In genomic region chr2:104034832-104035472, GRCm38 (mm10) we compare ENCODE assay signal across 8 mouse cellular contexts. TPM values are rescaled to one million over a fixed set of nuclear protein-coding genes. Genes with fewer than 3 reads are reported as not detected.
A peak's percentile ranks its signal among the peaks of the same experiment; 100 is the strongest.
DNase-seq lines count a peak whose midpoint lies in the region; ATAC-seq and TF ChIP-seq lines count a peak whose summit lies in the region.
"Had no signal": no experiment of that assay in that cellular context is flagged by ENCODE, and none has a peak within 500 bp of the region (broad histone marks: within the 10 kb centered on the region; RNA-seq: fewer than 3 reads in every experiment).

No protein-coding gene starts in this region.

- no peak overlapping the region for H3K4me2 ChIP-seq in embryonic facial prominence, embryonic 11.5 days (ENCODE audit: low read depth, low read length)
- H3K4me2 ChIP-seq: limb, embryonic 12.5 days had no signal

- no peak overlapping the region for H3K9ac ChIP-seq in MEL (ENCODE audit: control insufficient read depth, low read depth, low read length, poor library complexity, severe bottlenecking)
- no peak overlapping the region for H3K9ac ChIP-seq in embryonic facial prominence, embryonic 11.5 days (replicated peaks; ENCODE audit: low read length)
- H3K9ac ChIP-seq: limb, embryonic 12.5 days had no signal

- H3K4me3 ChIP-seq in MEL (ENCODE audit: control insufficient read depth in 1 of 2, insufficient read depth in 1 of 2, low read depth in 2 of 2, low read length in 2 of 2): no peak overlapping the region
- no peak overlapping the region for H3K4me3 ChIP-seq in embryonic facial prominence, embryonic 11.5 days (ENCODE audit: low read depth, low read length)
- H3K4me3 ChIP-seq in layer of hippocampus, adult 2 months: no peak overlapping the region
- no peak overlapping the region for H3K4me3 ChIP-seq in lung, adult 2 months (replicated peaks; ENCODE audit: extremely low read depth, low read depth, low read length)
- H3K4me3 ChIP-seq: limb, embryonic 12.5 days had no signal

- intact Hi-C loops in heart, postnatal 10 days (cut with DNase I): loop anchor here (2.0 to 10.0 kb wide), 3 partner anchors 86 to 550 kb away; no protein-coding TSS in a partner anchor

- WGBS in embryonic facial prominence, embryonic 11.5 days: 34% methylated on average over 3 of the region's 3 CpGs
- 37% methylated on average over 3 of the region's 3 CpGs for WGBS in lung, adult 2 months

- no peaks in the 10 kb centered on the region for H3K9me3 ChIP-seq in MEL (replicated peaks; ENCODE audit: insufficient read depth, low read length)
- no peaks in the 10 kb centered on the region for H3K9me3 ChIP-seq in embryonic facial prominence, embryonic 11.5 days (replicated peaks; ENCODE audit: control insufficient read depth, low read length)
- H3K9me3 ChIP-seq: limb, embryonic 12.5 days had no signal

- TF ChIP-seq CTCF in MEL (IDR thresholded peaks at IDR 0.05 in 2 of 3, conservative IDR thresholded peaks at IDR 0.05 in 1 of 3; ENCODE audit: control insufficient read depth in 1 of 3, insufficient read depth in 1 of 3, low read depth in 2 of 3, low read length in 3 of 3, poor library complexity in 1 of 3, severe bottlenecking in 1 of 3): peak; percentile 77 to 95 (median 92)
- peak; percentile 96 for TF ChIP-seq CTCF in layer of hippocampus, adult 2 months (conservative IDR thresholded peaks at IDR 0.05)
- TF ChIP-seq CTCF in lung, adult 2 months (IDR thresholded peaks at IDR 0.05; ENCODE audit: insufficient read depth, low read length): peak; percentile 65

- H3K79me2 ChIP-seq in MEL (ENCODE audit: control insufficient read depth, insufficient read depth, low read length, poor library complexity): peaks cover 1% of the 10 kb centered on the region; the same call in 1 of the 2 replicates

- H3K36me3 ChIP-seq in MEL (ENCODE audit: control insufficient read depth in 1 of 2, insufficient read depth in 2 of 2, low read length in 2 of 2): peaks cover 8 to 15% of the 10 kb centered on the region in 2 experiments
- H3K36me3 ChIP-seq in embryonic facial prominence, embryonic 11.5 days (replicated peaks; ENCODE audit: control insufficient read depth, insufficient read depth, low read depth, low read length): peaks cover 5% of the 10 kb centered on the region

- no peaks in the 10 kb centered on the region for H3K27me3 ChIP-seq in MEL (ENCODE audit: control insufficient read depth in 1 of 2, insufficient read depth in 2 of 2, low read length in 2 of 2)
- no peaks in the 10 kb centered on the region for H3K27me3 ChIP-seq in embryonic facial prominence, embryonic 11.5 days (ENCODE audit: control insufficient read depth, insufficient read depth, low read length)
- H3K27me3 ChIP-seq: limb, embryonic 12.5 days had no signal

- ATAC-seq in embryonic facial prominence, embryonic 11.5 days (replicated peaks; ENCODE audit: insufficient number of reproducible peaks, low FRiP score, low TSS enrichment, low read depth): no peak

- peak; percentile 88 for TF ChIP-seq RAD21 in MEL (IDR thresholded peaks at IDR 0.05; ENCODE audit: low read depth, low read length)

- DNase-seq in MEL (ENCODE audit: low read depth, low spot score): peak; percentile 66
- peak; percentile 74 to 75 for DNase-seq in adrenal gland, postnatal 36 days
- peak; percentile 81 for DNase-seq in embryonic facial prominence, embryonic 11.5 days (ENCODE audit: low spot score)
- DNase-seq in heart, postnatal 10 days: peak; percentile 72 to 82
- DNase-seq in layer of hippocampus, adult 2 months (ENCODE audit: low spot score in 2 of 2): peak; percentile 65 to 81
- peak; percentile 38 for DNase-seq in lung, adult 2 months
- peak; percentile 74 for DNase-seq in retina, postnatal 1 day

- no peak for TF ChIP-seq POLR2A in MEL (IDR thresholded peaks at IDR 0.05; ENCODE audit: control insufficient read depth in 1 of 2, insufficient read depth in 1 of 2, low read depth in 1 of 2, low read length in 2 of 2, poor library complexity in 1 of 2)
- no peak for TF ChIP-seq POLR2A in lung, adult 2 months (IDR thresholded peaks at IDR 0.05; ENCODE audit: borderline replicate concordance, extremely low read depth, low read depth, low read length)

- no peaks in the 10 kb centered on the region for H3K4me1 ChIP-seq in MEL (ENCODE audit: control insufficient read depth in 1 of 2, insufficient read depth in 2 of 2, low read length in 2 of 2)
- H3K4me1 ChIP-seq in embryonic facial prominence, embryonic 11.5 days (ENCODE audit: control insufficient read depth, insufficient read depth, low read length): no peaks in the 10 kb centered on the region
- H3K4me1 ChIP-seq in lung, adult 2 months (ENCODE audit: control insufficient read depth, insufficient read depth, low read length): no peaks in the 10 kb centered on the region

- no peak for TF ChIP-seq EP300 in MEL (IDR thresholded peaks at IDR 0.05; ENCODE audit: low read depth in 1 of 2, low read length in 2 of 2)

- H3K27ac ChIP-seq in MEL (ENCODE audit: control insufficient read depth, low read depth, low read length): no peak overlapping the region
- no peak overlapping the region for H3K27ac ChIP-seq in embryonic facial prominence, embryonic 11.5 days (replicated peaks; ENCODE audit: low read depth, low read length)
- no peak overlapping the region for H3K27ac ChIP-seq in layer of hippocampus, adult 2 months
- H3K27ac ChIP-seq: limb, embryonic 12.5 days had no signal

TF ChIP-seq in MEL, 35 proteins besides CTCF, POLR2A, EP300 and RAD21:
- TF ChIP-seq NRF1 (IDR thresholded peaks at IDR 0.05; ENCODE audit: insufficient read depth, low read depth, low read length, poor library complexity, severe bottlenecking) (no peak), ZC3H11A (IDR thresholded peaks at IDR 0.05; ENCODE audit: low read depth, low read length) (peak; percentile 76), SMC3 (IDR thresholded peaks at IDR 0.05; ENCODE audit: low read depth, low read length) (peak; percentile 81), BHLHE40 (IDR thresholded peaks at IDR 0.05; ENCODE audit: borderline replicate concordance, low read depth, low read length) (no peak), SIN3A (IDR thresholded peaks at IDR 0.05; ENCODE audit: low read length) (no peak), NELFE (IDR thresholded peaks at IDR 0.05; ENCODE audit: low read depth, low read length) (no peak)

RNA-seq across cellular contexts. Expression of gene 4931422A03Rik, which starts 6.8 kb away (rescaled TPM):
- 0.50 TPM in 1 of 2 replicates, not detected in the other for total RNA-seq in MEL (2012; rRNA removed)
- 1 to 10 TPM in 1 of 2 experiments, not detected in 1; 4.9 TPM for polyA plus RNA-seq in MEL (2012; ENCODE audit: insufficient read depth in 1 of 2, insufficient read length in 2 of 2, low read depth in 1 of 2, low replicate concordance in 2 of 2, missing spikeins in 1 of 2)
- not detected for total RNA-seq in adrenal gland, postnatal 36 days (2021)
- polyA plus RNA-seq in embryonic facial prominence, embryonic 11.5 days (2014; fragmentation: Nextera tagmentation; extraction: Ambion mirVana): 1.1 and 1.4 TPM in 2 replicates
- not detected for total RNA-seq in heart, postnatal 10 days (2021)
- total RNA-seq in layer of hippocampus, adult 2 months (2021): not detected
- not detected in 2 replicates for polyA plus RNA-seq in lung, adult 2 months (2012; rRNA removed)

RNA-seq across cellular contexts. Expression of gene Fbxo3, which starts 7.4 kb away (rescaled TPM):
- 30.9 and 32.7 TPM in 2 replicates for total RNA-seq in MEL (2012; rRNA removed)
- 10 to 100 TPM; 41.9 to 55.4 TPM for polyA plus RNA-seq in MEL (2012; ENCODE audit: insufficient read depth in 1 of 2, insufficient read length in 2 of 2, low read depth in 1 of 2, low replicate concordance in 2 of 2, missing spikeins in 1 of 2)
- 100 to 1,000 TPM in 1 of 2 experiments, 10 to 100 TPM in 1; 71.5 to 103 TPM for total RNA-seq in adrenal gland, postnatal 36 days (2021)
- polyA plus RNA-seq in embryonic facial prominence, embryonic 11.5 days (2014; fragmentation: Nextera tagmentation; extraction: Ambion mirVana): 62.3 and 63.3 TPM in 2 replicates
- 10 to 100 TPM; 47.6 to 53.3 TPM for total RNA-seq in heart, postnatal 10 days (2021)
- total RNA-seq in layer of hippocampus, adult 2 months (2021): 10 to 100 TPM; 47.4 to 47.5 TPM
- 11.4 and 19.3 TPM in 2 replicates for polyA plus RNA-seq in lung, adult 2 months (2012; rRNA removed)

RNA-seq across cellular contexts. Expression of gene Gm10912, which starts 30.7 kb away (rescaled TPM):
- 0.08 TPM in 1 of 2 replicates, not detected in the other for total RNA-seq in MEL (2012; rRNA removed)
- polyA plus RNA-seq in MEL (2012; ENCODE audit: insufficient read depth in 1 of 2, insufficient read length in 2 of 2, low read depth in 1 of 2, low replicate concordance in 2 of 2, missing spikeins in 1 of 2): under 1 TPM in 1 of 2 experiments, not detected in 1; 0.06 TPM
- total RNA-seq in adrenal gland, postnatal 36 days (2021): under 1 TPM; 0.26 to 0.46 TPM
- not detected in 2 replicates for polyA plus RNA-seq in embryonic facial prominence, embryonic 11.5 days (2014; fragmentation: Nextera tagmentation; extraction: Ambion mirVana)
- total RNA-seq in heart, postnatal 10 days (2021): under 1 TPM in 1 of 2 experiments, not detected in 1; 0.25 TPM
- under 1 TPM; 0.42 to 0.56 TPM for total RNA-seq in layer of hippocampus, adult 2 months (2021)
- polyA plus RNA-seq in lung, adult 2 months (2012; rRNA removed): 0.10 and 0.11 TPM in 2 replicates
- polyA plus RNA-seq: limb, embryonic 12.5 days had no signal

RNA-seq across cellular contexts. Expression of gene Gm10799, which starts 33.4 kb away (rescaled TPM):
- not detected in 2 replicates for total RNA-seq in MEL (2012; rRNA removed)
- polyA plus RNA-seq in MEL (2012; ENCODE audit: insufficient read depth in 1 of 2, insufficient read length in 2 of 2, low read depth in 1 of 2, low replicate concordance in 2 of 2, missing spikeins in 1 of 2): not detected
- not detected for total RNA-seq in adrenal gland, postnatal 36 days (2021)
- polyA plus RNA-seq in embryonic facial prominence, embryonic 11.5 days (2014; fragmentation: Nextera tagmentation; extraction: Ambion mirVana): not detected in 2 replicates
- not detected for total RNA-seq in heart, postnatal 10 days (2021)
- not detected for total RNA-seq in layer of hippocampus, adult 2 months (2021)
- polyA plus RNA-seq in lung, adult 2 months (2012; rRNA removed): not detected in 2 replicates
- polyA plus RNA-seq: limb, embryonic 12.5 days had no signal

RNA-seq across cellular contexts. Expression of gene Cd59b, which starts 34.7 kb away (rescaled TPM):
- not detected in 2 replicates for total RNA-seq in MEL (2012; rRNA removed)
- polyA plus RNA-seq in MEL (2012; ENCODE audit: insufficient read depth in 1 of 2, insufficient read length in 2 of 2, low read depth in 1 of 2, low replicate concordance in 2 of 2, missing spikeins in 1 of 2): under 1 TPM in 1 of 2 experiments, not detected in 1; 0.38 TPM
- total RNA-seq in adrenal gland, postnatal 36 days (2021): 1 to 10 TPM; 6.8 to 7.8 TPM
- polyA plus RNA-seq in embryonic facial prominence, embryonic 11.5 days (2014; fragmentation: Nextera tagmentation; extraction: Ambion mirVana): 3.7 and 4.1 TPM in 2 replicates
- 1 to 10 TPM; 2.4 to 2.5 TPM for total RNA-seq in heart, postnatal 10 days (2021)
- total RNA-seq in layer of hippocampus, adult 2 months (2021): not detected
- 1.9 and 5.8 TPM in 2 replicates for polyA plus RNA-seq in lung, adult 2 months (2012; rRNA removed)
